Mouse (Mus musculus) heart, embryonic 11.5 days (tissue): ENCODE measurements around the gene Dnajb6. TPM values are rescaled to one million over a fixed set of nuclear protein-coding genes. Genes with fewer than 3 reads are reported as not detected.
"Not testable (repeated sequence)": the region's sequence is repeated elsewhere in the genome, so short reads cannot be mapped to it uniquely, and the experiment has no call there.

Experiments
- ATAC-seq: fragments of 200-750 bp; cut with Nextera tagmentation; replicated peaks from 2 replicates; pipeline ENCODE4 v1.8.0; 2017; ENCODE audit warnings: moderate library complexity; ENCODE audit not compliant: insufficient number of reproducible peaks, low FRiP score, low TSS enrichment
- H3K27ac ChIP-seq: fragments of 300-500 bp; sonication (generic); 2 replicates; pipeline ENCODE4 v1.5.1; 2014; ENCODE audit warnings: mild to moderate bottlenecking, low read depth, low read length
- H3K27me3 ChIP-seq: fragments of 300-500 bp; sonication (generic); 2 replicates; pipeline ENCODE4 v1.6.1; 2014; ENCODE audit warnings: mild to moderate bottlenecking, low read length, mixed read lengths; ENCODE audit not compliant: control insufficient read depth, insufficient read depth
- H3K36me3 ChIP-seq: fragments of 300-500 bp; sonication (generic); 2 replicates; pipeline ENCODE4 v1.6.1; 2014; ENCODE audit warnings: mild to moderate bottlenecking, low read length, moderate library complexity, mixed read lengths; ENCODE audit not compliant: control insufficient read depth, insufficient read depth
- H3K4me1 ChIP-seq: fragments of 300-500 bp; sonication (generic); 2 replicates; pipeline ENCODE4 v1.6.1; 2014; ENCODE audit warnings: low read length; ENCODE audit not compliant: control insufficient read depth, insufficient read depth
- H3K4me2 ChIP-seq: fragments of 300-500 bp; sonication (generic); 2 replicates; pipeline ENCODE4 v1.6.1; 2014; ENCODE audit warnings: mild to moderate bottlenecking, moderate library complexity
- H3K4me3 ChIP-seq: fragments of 300-500 bp; sonication (generic); 2 replicates; pipeline ENCODE4 v1.5.1; 2014; ENCODE audit warnings: low read depth, low read length
- H3K9ac ChIP-seq: fragments of 300-500 bp; sonication (generic); 2 replicates; pipeline ENCODE4 v1.6.1; 2014; ENCODE audit warnings: mild to moderate bottlenecking, low read depth, low read length, moderate library complexity
- H3K9me3 ChIP-seq: fragments of 300-500 bp; sonication (generic); replicated peaks from 2 replicates; pipeline ENCODE4 v1.6.1; 2016; ENCODE audit warnings: low read length; ENCODE audit not compliant: control insufficient read depth
- WGBS: fragments of 180-500 bp; shearing (Covaris S2); extraction: QIAGEN DNeasy Blood & Tissue Kit; methylation state at CpG from one replicate; pipeline ENCODE4 v1.1.7; 2014; ENCODE audit not compliant: insufficient replicate concordance; 5-methylcytosine and 5-hydroxymethylcytosine counted together
- polyA plus RNA-seq: library from polyadenylated mRNA; unstranded; fragments of >200 nt; fragmentation: Nextera tagmentation; extraction: Ambion mirVana; gene quantifications from 2 replicates; pipeline ENCODE4 v1.2.1, GENCODE M21; 2014

The Dnajb6 gene
- polyA plus RNA-seq, 1 experiment from 2014 or later: 110 TPM

- H3K4me3 ChIP-seq: not testable (repeated sequence)
- WGBS: 79% methylated on average over 7 of the region's 7 CpGs
Measured at GRCm38 (mm10) chr5:29811377-29811921, 76.0 kb downstream of the Dnajb6 start.

GRCm38 (mm10) chr5:29816523-29817242, 81.2 kb downstream of the Dnajb6 start:
- ATAC-seq: no peak

More at GRCm38 (mm10) chr5:29811377-29811921, 76.0 kb downstream of the Dnajb6 start:
- H3K36me3 ChIP-seq, ATAC-seq, H3K9ac ChIP-seq, H3K27ac ChIP-seq, H3K4me1 ChIP-seq, H3K9me3 ChIP-seq, H3K4me2 ChIP-seq, H3K27me3 ChIP-seq: not testable (repeated sequence)

GRCm38 (mm10) chr5:29817400-29817799, 81.9 kb downstream of the Dnajb6 start:
- Histone ChIP-seq H3K9ac (no peak overlapping the region), H3K4me2 (no peak overlapping the region), H3K27ac (no peak overlapping the region), H3K36me3 (no peaks in the 10 kb centered on the region), H3K4me1 (no peaks in the 10 kb centered on the region), H3K4me3 (no peak overlapping the region), H3K27me3 (no peaks in the 10 kb centered on the region), H3K9me3 (peaks cover 4% of the 10 kb centered on the region; the same call in 1 of the 2 replicates)
- ATAC-seq: no peak
- 83% methylated on average over 5 of the region's 5 CpGs for WGBS

More at GRCm38 (mm10) chr5:29816523-29817242, 81.2 kb downstream of the Dnajb6 start:
- no peaks in the 10 kb centered on the region for H3K27me3 ChIP-seq
- H3K27ac ChIP-seq: no peak overlapping the region
- H3K4me1 ChIP-seq: no peaks in the 10 kb centered on the region
- H3K4me3 ChIP-seq: no peak overlapping the region
- 94% methylated on average over 5 of the region's 5 CpGs for WGBS
- no peaks in the 10 kb centered on the region for H3K36me3 ChIP-seq
- peaks cover 4% of the 10 kb centered on the region; the same call in 1 of the 2 replicates for H3K9me3 ChIP-seq
- no peak overlapping the region for H3K4me2 ChIP-seq
- no peak overlapping the region for H3K9ac ChIP-seq

GRCm38 (mm10) chr5:29818287-29818686, 82.8 kb downstream of the Dnajb6 start:
- 84% methylated on average over 4 of the region's 4 CpGs for WGBS
- ATAC-seq: no peak
- H3K27ac ChIP-seq: no peak overlapping the region
- peaks cover 4% of the 10 kb centered on the region; the same call in 1 of the 2 replicates for H3K9me3 ChIP-seq
- H3K9ac ChIP-seq: no peak overlapping the region
- H3K27me3 ChIP-seq: no peaks in the 10 kb centered on the region
- H3K4me2 ChIP-seq: no peak overlapping the region
- H3K4me1 ChIP-seq: no peaks in the 10 kb centered on the region
- no peaks in the 10 kb centered on the region for H3K36me3 ChIP-seq
- H3K4me3 ChIP-seq: no peak overlapping the region

GRCm38 (mm10) chr5:29824796-29825195, 89.3 kb downstream of the Dnajb6 start:
- Histone ChIP-seq H3K4me1 (0 out of 2 replicates have a peak, but pooled peaks cover 3% of the 10 kb centered on the region), H3K36me3 (no peaks in the 10 kb centered on the region), H3K4me2 (no peak overlapping the region), H3K9me3 (no peaks in the 10 kb centered on the region), H3K4me3 (no peak overlapping the region), H3K27ac (no peak overlapping the region), H3K27me3 (no peaks in the 10 kb centered on the region), H3K9ac (no peak overlapping the region)
- ATAC-seq: no peak
- WGBS: 38% methylated on average over 3 of the region's 3 CpGs

- no peaks in the 10 kb centered on the region for H3K36me3 ChIP-seq
- WGBS: 18% methylated on average over 4 of the region's 4 CpGs
Measured at GRCm38 (mm10) chr5:29826780-29827179, 91.3 kb downstream of the Dnajb6 start.

GRCm38 (mm10) chr5:29842444-29843166, 107.1 kb downstream of the Dnajb6 start:
- Histone ChIP-seq H3K27me3 (no peaks in the 10 kb centered on the region), H3K4me3 (no peak overlapping the region), H3K4me2 (no peak overlapping the region), H3K9ac (no peak overlapping the region), H3K4me1 (0 out of 2 replicates have a peak, but pooled peaks cover 5% of the 10 kb centered on the region), H3K27ac (0 out of 2 replicates have a peak overlapping the region, but pooled peaks have one; percentile 11), H3K9me3 (no peaks in the 10 kb centered on the region), H3K36me3 (no peaks in the 10 kb centered on the region)
- ATAC-seq: no peak
- 56% methylated on average over 3 of the region's 3 CpGs for WGBS

More at GRCm38 (mm10) chr5:29826780-29827179, 91.3 kb downstream of the Dnajb6 start:
- Histone ChIP-seq H3K9me3 (no peaks in the 10 kb centered on the region), H3K27ac (no peak overlapping the region), H3K4me1 (0 out of 2 replicates have a peak, but pooled peaks cover 3% of the 10 kb centered on the region), H3K27me3 (no peaks in the 10 kb centered on the region), H3K4me2 (no peak overlapping the region), H3K4me3 (no peak overlapping the region), H3K9ac (no peak overlapping the region)
- ATAC-seq: no peak; the same call in 1 of the 2 replicates

- 0 out of 2 replicates have a peak, but pooled peaks cover 5% of the 10 kb centered on the region for H3K4me1 ChIP-seq
- no peaks in the 10 kb centered on the region for H3K36me3 ChIP-seq
- H3K27ac ChIP-seq: no peak overlapping the region
- no peak overlapping the region for H3K9ac ChIP-seq
- no peak overlapping the region for H3K4me3 ChIP-seq
- H3K9me3 ChIP-seq: no peaks in the 10 kb centered on the region
- no peak overlapping the region for H3K4me2 ChIP-seq
- no peak for ATAC-seq
- no peaks in the 10 kb centered on the region for H3K27me3 ChIP-seq
- 46% methylated on average over 3 of the region's 3 CpGs for WGBS
Measured at GRCm38 (mm10) chr5:29845038-29845437, 109.5 kb downstream of the Dnajb6 start.
